Mouse (Mus musculus): ENCODE measurements around the gene Siglece. TPM values are rescaled to one million over a fixed set of nuclear protein-coding genes. Genes with fewer than 3 reads are reported as not detected.

Gene Siglece
- total and polyA plus RNA-seq, 3 experiments: 0.23 TPM; not detected in 2

DNA sequence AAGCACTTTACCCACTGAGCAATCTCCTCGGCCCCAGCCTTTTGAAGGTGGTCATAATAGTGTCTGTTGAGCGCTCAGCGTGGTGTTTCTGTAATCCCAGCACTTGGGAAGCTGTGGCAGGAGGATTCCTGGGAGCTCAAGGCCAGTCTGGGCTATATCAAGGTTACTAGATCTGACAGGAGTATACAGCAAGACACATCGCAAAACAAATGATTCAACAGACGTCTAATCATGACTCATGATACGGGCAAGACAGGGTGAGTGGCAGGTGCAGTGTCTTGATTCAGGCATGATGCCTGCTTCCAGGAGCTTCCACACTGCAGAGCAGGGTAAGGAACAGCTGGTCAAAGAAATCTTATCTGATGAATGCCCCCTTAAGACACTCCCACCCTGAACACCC is 7.3 kb downstream of the Siglece start:
- Histone ChIP-seq H3K4me1 (ENCODE audit: control insufficient read depth in 1 of 2, insufficient read depth in 2 of 2) (peaks cover 0 to 4% of the 10 kb centered on the region in 2 experiments; a peak in 1 of 4 replicates), H3K36me3 (replicated peaks in 1 of 2; ENCODE audit: control insufficient read depth in 1 of 2, insufficient read depth in 1 of 2, low read length in 1 of 2) (no peaks in the 10 kb centered on the region), H3K27ac (ENCODE audit: insufficient read depth, low read depth) (no peak overlapping the region), H3K27me3 (replicated peaks) (peaks cover 2% of the 10 kb centered on the region), H3K4me3 (replicated peaks in 1 of 3; ENCODE audit: low read depth in 2 of 3, low read length in 2 of 3, poor library complexity in 1 of 3) (no peak overlapping the region), H3K4me2 (ENCODE audit: insufficient read depth, low read depth, poor library complexity, severe bottlenecking) (no peak overlapping the region), H3K79me2 (replicated peaks; ENCODE audit: control insufficient read depth, extremely low read depth, insufficient read depth, poor library complexity, severe bottlenecking) (no peaks in the 10 kb centered on the region), H3K9ac (ENCODE audit: insufficient read depth, low read depth) (no peak overlapping the region), H3K9me3 (replicated peaks; ENCODE audit: low read length) (peaks cover 2% of the 10 kb centered on the region)
- no peak for TF ChIP-seq MEF2A (IDR thresholded peaks at IDR 0.05; ENCODE audit: borderline replicate concordance, low read depth, low read length)
- no peak for TF ChIP-seq SMC3 (IDR thresholded peaks at IDR 0.05; ENCODE audit: low read depth, low read length)
- no peak for TF ChIP-seq ZKSCAN1 (IDR thresholded peaks at IDR 0.05; ENCODE audit: borderline replicate concordance, low read depth, low read length)
- in situ Hi-C loops (cut with MboI; ENCODE audit: low pct_ligation_motif_present, low pct_unique_long_range_greater_than_20kb, low sequenced_read_pairs): no loop called here
- dilution Hi-C loops (cut with MboI; ENCODE audit: extremely low pct_ligation_motif_present, extremely low pct_unique_long_range_greater_than_20kb, low sequenced_read_pairs): no loop called here
- no peak for DNase-seq (ENCODE audit: extremely low read depth)

GRCm38 (mm10) chr7:43643046-43643652 is 16.8 kb downstream of the Siglece start:
- H3K9me3 ChIP-seq (replicated peaks; ENCODE audit: low read length): no peaks in the 10 kb centered on the region
- in situ Hi-C loops (cut with MboI; ENCODE audit: low pct_ligation_motif_present, low pct_unique_long_range_greater_than_20kb, low sequenced_read_pairs) (no loop called here), dilution Hi-C loops (cut with MboI; ENCODE audit: extremely low pct_ligation_motif_present, extremely low pct_unique_long_range_greater_than_20kb, low sequenced_read_pairs) (no loop called here)
- no peaks in the 10 kb centered on the region for H3K27me3 ChIP-seq (replicated peaks)
- TF ChIP-seq USF2 (conservative IDR thresholded peaks at IDR 0.05; ENCODE audit: low read depth, low read length) (peak; percentile 58), USF1 (IDR thresholded peaks at IDR 0.05; ENCODE audit: low read depth, low read length) (peak; percentile 70), BHLHE40 (IDR thresholded peaks at IDR 0.05; ENCODE audit: low read depth, low read length) (peak; percentile 70), HCFC1 (IDR thresholded peaks at IDR 0.05; ENCODE audit: low read depth, low read length) (no peak)
- H3K27ac ChIP-seq (ENCODE audit: insufficient read depth, low read depth): no peak overlapping the region
- H3K9ac ChIP-seq (ENCODE audit: insufficient read depth, low read depth): no peak overlapping the region
- H3K4me1 ChIP-seq (ENCODE audit: control insufficient read depth in 1 of 2, insufficient read depth in 2 of 2): peaks cover 0 to 5% of the 10 kb centered on the region in 2 experiments; a peak in 1 of 4 replicates
- no peak for DNase-seq (ENCODE audit: extremely low read depth)
- no peaks in the 10 kb centered on the region for H3K79me2 ChIP-seq (replicated peaks; ENCODE audit: control insufficient read depth, extremely low read depth, insufficient read depth, poor library complexity, severe bottlenecking)
- no peak overlapping the region for H3K4me3 ChIP-seq (replicated peaks in 1 of 3; ENCODE audit: low read depth in 2 of 3, low read length in 2 of 3, poor library complexity in 1 of 3)
- no peaks in the 10 kb centered on the region for H3K36me3 ChIP-seq (replicated peaks in 1 of 2; ENCODE audit: control insufficient read depth in 1 of 2, insufficient read depth in 1 of 2, low read length in 1 of 2)
- 0 out of 2 replicates have a peak overlapping the region, but pooled peaks have one; percentile 5 for H3K4me2 ChIP-seq (ENCODE audit: insufficient read depth, low read depth, poor library complexity, severe bottlenecking)

GRCm38 (mm10) chr7:43642587-43642986 is 17.4 kb downstream of the Siglece start:
- Histone ChIP-seq H3K4me3 (replicated peaks in 1 of 3; ENCODE audit: low read depth in 2 of 3, low read length in 2 of 3, poor library complexity in 1 of 3) (no peak overlapping the region), H3K79me2 (replicated peaks; ENCODE audit: control insufficient read depth, extremely low read depth, insufficient read depth, poor library complexity, severe bottlenecking) (no peaks in the 10 kb centered on the region), H3K27me3 (replicated peaks) (no peaks in the 10 kb centered on the region), H3K4me1 (ENCODE audit: control insufficient read depth in 1 of 2, insufficient read depth in 2 of 2) (peaks cover 0 to 5% of the 10 kb centered on the region in 2 experiments; a peak in 1 of 4 replicates), H3K9ac (ENCODE audit: insufficient read depth, low read depth) (no peak overlapping the region), H3K27ac (ENCODE audit: insufficient read depth, low read depth) (no peak overlapping the region), H3K36me3 (replicated peaks in 1 of 2; ENCODE audit: control insufficient read depth in 1 of 2, insufficient read depth in 1 of 2, low read length in 1 of 2) (no peaks in the 10 kb centered on the region), H3K9me3 (replicated peaks; ENCODE audit: low read length) (no peaks in the 10 kb centered on the region), H3K4me2 (ENCODE audit: insufficient read depth, low read depth, poor library complexity, severe bottlenecking) (no peak overlapping the region)
- in situ Hi-C loops (cut with MboI; ENCODE audit: low pct_ligation_motif_present, low pct_unique_long_range_greater_than_20kb, low sequenced_read_pairs): no loop called here
- dilution Hi-C loops (cut with MboI; ENCODE audit: extremely low pct_ligation_motif_present, extremely low pct_unique_long_range_greater_than_20kb, low sequenced_read_pairs): no loop called here
- no peak for DNase-seq (ENCODE audit: extremely low read depth)
- no peak for TF ChIP-seq RCOR1 (conservative IDR thresholded peaks at IDR 0.05; ENCODE audit: low read depth, low read length)
- TF ChIP-seq CTCF (conservative IDR thresholded peaks at IDR 0.05 in 1 of 2, IDR thresholded peaks at IDR 0.05 in 1 of 2; ENCODE audit: low read depth in 2 of 2, low read length in 2 of 2): no peak

All from CH12.LX (cell line).